Mouse (Mus musculus) liver, embryonic 14.5 days (tissue): ENCODE data around the gene Galc. TPM values are rescaled to one million over a fixed set of nuclear protein-coding genes. Genes with fewer than 3 reads are reported as not detected.
"Not testable (repeated sequence)": the region's sequence is repeated elsewhere in the genome, so short reads cannot be mapped to it uniquely, and the experiment has no call there.

ENCODE experiments used
- ATAC-seq: fragments of 200-750 bp; cut with Nextera tagmentation; 2 replicates; pipeline ENCODE4 v1.8.0; 2017; ENCODE audit warnings: moderate number of reproducible peaks, mild to moderate bottlenecking, moderate library complexity; ENCODE audit not compliant: insufficient read depth
- DNase-seq, 3 experiments: peaks; one replicate each; pipeline ENCODE4 v3.0.0-alpha.2; 2012 to 2013; ENCODE audit warnings: low read depth in 3 of 3, low spot score in 3 of 3
- H3K27ac ChIP-seq: fragments of 300-500 bp; sonication (generic); 2 replicates; pipeline ENCODE4 v1.5.1; 2014; ENCODE audit warnings: moderate library complexity, mild to moderate bottlenecking, control low read depth, inconsistent platforms
- H3K27me3 ChIP-seq: fragments of 300-500 bp; sonication (generic); 2 replicates; pipeline ENCODE4 v1.6.1; 2014; ENCODE audit warnings: mild to moderate bottlenecking, low read length, moderate library complexity; ENCODE audit not compliant: control insufficient read depth, insufficient read depth
- H3K36me3 ChIP-seq: fragments of 300-500 bp; sonication (generic); replicated peaks from 2 replicates; pipeline ENCODE4 v1.6.1; 2014; ENCODE audit warnings: low read depth; ENCODE audit not compliant: control insufficient read depth, insufficient read depth
- H3K4me1 ChIP-seq, 2 experiments: fragments of 200-500 bp in 1 of 2; fragments of 300-500 bp in 1 of 2; sonication (generic) in 1 of 2; replicated peaks; 2 replicates each; pipeline ENCODE4 v1.6.1; 2012 to 2014; ENCODE audit warnings: antibody characterized with exemption in 1 of 2, inconsistent platforms in 1 of 2, low read length in 1 of 2; ENCODE audit not compliant: control insufficient read depth in 2 of 2, insufficient read depth in 2 of 2
- H3K4me2 ChIP-seq: fragments of 300-500 bp; sonication (generic); 2 replicates; pipeline ENCODE4 v1.6.1; 2014; ENCODE audit warnings: low read depth, mild to moderate bottlenecking, control low read depth, moderate library complexity
- H3K4me3 ChIP-seq, 2 experiments: fragments of 200-500 bp in 1 of 2; fragments of 300-500 bp in 1 of 2; sonication (generic) in 1 of 2; 2 replicates each; pipeline ENCODE4 v1.5.1; 2012 to 2014; ENCODE audit warnings: low read depth in 2 of 2, low read length in 2 of 2, mild to moderate bottlenecking in 2 of 2, control low read depth in 1 of 2, inconsistent platforms in 1 of 2, moderate library complexity in 1 of 2; ENCODE audit not compliant: insufficient read depth in 1 of 2
- H3K9ac ChIP-seq: fragments of 300-500 bp; sonication (generic); replicated peaks from 2 replicates; pipeline ENCODE4 v1.6.1; 2014; ENCODE audit warnings: mild to moderate bottlenecking, control low read depth, moderate library complexity
- H3K9me3 ChIP-seq: fragments of 300-500 bp; sonication (generic); 2 replicates; pipeline ENCODE4 v1.6.1; 2016; ENCODE audit warnings: low read length, mixed read lengths; ENCODE audit not compliant: control insufficient read depth
- CTCF ChIP-seq: IDR thresholded peaks from 2 replicates; pipeline ENCODE4 v1.5.1; 2016; ENCODE audit warnings: antibody characterized with exemption, low read depth, control low read depth
- EP300 ChIP-seq: IDR thresholded peaks from 2 replicates; pipeline ENCODE4 v1.6.1; 2016; ENCODE audit warnings: antibody characterized with exemption, low read depth
- WGBS: fragments of 180-500 bp; shearing (Covaris S2); extraction: QIAGEN DNeasy Blood & Tissue Kit; methylation state at CpG from one replicate; pipeline ENCODE4 v1.1.7; 2014; ENCODE audit not compliant: insufficient replicate concordance; 5-methylcytosine and 5-hydroxymethylcytosine counted together
- polyA plus RNA-seq, 2 experiments: library from polyadenylated mRNA; depleted of rRNA in 1 of 2; stranded (reverse) in 1 of 2; unstranded in 1 of 2; fragments of >200 nt; fragmentation: Nextera tagmentation in 1 of 2; extraction: Ambion mirVana in 1 of 2; gene quantifications; 2 replicates each; pipeline versions ENCODE4 v1.2.1 to v1.2.3; 2012 to 2014

Galc gene
- polyA plus RNA-seq, 2 experiments = 2.2 to 2.4 TPM

DNA sequence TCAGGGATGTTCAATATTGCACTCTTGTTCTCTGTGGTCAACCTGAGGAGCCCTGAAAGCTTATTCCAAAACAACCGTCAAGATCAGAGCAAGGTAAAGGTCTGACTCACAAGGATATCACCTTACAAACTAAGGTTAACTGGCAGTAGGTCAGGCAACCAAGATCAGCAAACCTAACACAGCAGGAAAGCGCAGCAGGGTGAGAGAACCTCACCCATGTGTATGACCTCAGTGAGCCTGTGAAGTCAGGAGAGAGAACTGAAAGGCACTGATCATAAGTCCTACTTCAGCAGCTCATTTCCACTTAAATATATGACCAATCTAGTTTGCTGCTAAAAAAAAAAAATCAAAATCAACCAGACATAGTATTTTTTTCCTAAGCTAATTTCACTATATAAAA lies 6.8 kb downstream of the Galc start:
- Histone ChIP-seq H3K27ac (no peak overlapping the region), H3K9ac (no peak overlapping the region), H3K36me3 (no peaks in the 10 kb centered on the region), H3K27me3 (no peaks in the 10 kb centered on the region), H3K4me3 (no peak overlapping the region), H3K4me1 (no peaks in the 10 kb centered on the region; a peak in 1 of 4 replicates), H3K4me2 (no peak overlapping the region), H3K9me3 (no peaks in the 10 kb centered on the region)
- ATAC-seq = no peak
- 58% methylated on average over 2 of the region's 2 CpGs for WGBS
- no peak for TF ChIP-seq CTCF
- TF ChIP-seq EP300 = no peak
- no peak for DNase-seq

DNA sequence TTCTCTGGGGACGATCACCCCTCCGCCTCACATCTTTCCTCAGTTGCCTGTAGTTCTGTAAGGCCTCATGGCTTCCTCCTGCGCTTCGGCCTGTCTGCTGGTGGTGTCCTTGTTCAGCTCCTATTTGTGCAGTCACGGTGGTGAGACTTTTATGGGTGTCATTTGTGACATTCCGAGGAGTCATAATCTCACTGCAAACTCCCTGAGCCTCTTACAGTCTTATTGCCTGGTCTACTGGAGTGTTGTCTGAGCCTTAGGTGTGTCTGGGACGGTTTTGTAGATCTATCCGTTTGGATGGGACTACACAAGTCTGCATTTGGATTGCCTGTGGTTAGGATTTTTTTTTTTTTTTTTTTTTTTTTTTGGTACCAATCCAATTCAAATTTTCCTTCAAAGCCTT lies 8.9 kb downstream of the Galc start:
- 73% methylated on average over 8 of the region's 8 CpGs for WGBS
- no peaks in the 10 kb centered on the region for H3K9me3 ChIP-seq
- TF ChIP-seq EP300 = no peak
- no peak for TF ChIP-seq CTCF
- no peaks in the 10 kb centered on the region for H3K36me3 ChIP-seq
- no peak overlapping the region for H3K27ac ChIP-seq
- no peaks in the 10 kb centered on the region for H3K4me1 ChIP-seq
- no peak overlapping the region for H3K9ac ChIP-seq
- no peak for ATAC-seq
- H3K27me3 ChIP-seq = no peaks in the 10 kb centered on the region
- H3K4me2 ChIP-seq = no peak overlapping the region
- no peak overlapping the region for H3K4me3 ChIP-seq
- DNase-seq = no peak

DNA sequence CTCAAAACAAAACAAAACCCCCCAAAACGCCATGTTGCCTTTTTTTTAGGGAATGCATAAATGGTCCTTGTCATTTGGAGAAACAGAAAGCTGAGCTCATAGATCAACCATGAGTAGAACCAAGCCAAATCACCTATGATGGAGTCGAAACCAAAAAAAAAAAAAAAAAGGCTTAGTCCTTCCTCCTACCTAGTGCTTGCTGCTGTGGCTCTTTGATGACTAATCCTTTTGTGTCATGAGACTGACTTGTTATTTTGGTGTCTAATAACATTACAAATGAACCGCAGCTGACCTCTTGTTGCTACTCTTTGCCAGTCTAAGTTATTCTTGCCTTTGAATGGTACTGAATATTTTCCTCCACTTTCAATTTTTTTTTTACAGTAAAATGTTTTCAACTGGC lies 9.6 kb downstream of the Galc start:
- no peaks in the 10 kb centered on the region for H3K36me3 ChIP-seq
- ATAC-seq = no peak
- H3K27me3 ChIP-seq = no peaks in the 10 kb centered on the region
- no peaks in the 10 kb centered on the region for H3K9me3 ChIP-seq
- no peak overlapping the region for H3K4me3 ChIP-seq
- no peak for DNase-seq
- TF ChIP-seq EP300 = no peak
- no peak for TF ChIP-seq CTCF
- no peak overlapping the region for H3K4me2 ChIP-seq
- H3K4me1 ChIP-seq = no peaks in the 10 kb centered on the region
- H3K27ac ChIP-seq = no peak overlapping the region
- WGBS = 60% methylated on average over 3 of the region's 3 CpGs
- H3K9ac ChIP-seq = no peak overlapping the region

- WGBS = 6% methylated on average over 4 of the region's 4 CpGs
- no peak overlapping the region for H3K27ac ChIP-seq
- no peaks in the 10 kb centered on the region for H3K27me3 ChIP-seq
- H3K36me3 ChIP-seq = no peaks in the 10 kb centered on the region
- no peaks in the 10 kb centered on the region for H3K9me3 ChIP-seq
- no peak for DNase-seq
- H3K4me3 ChIP-seq = no peak overlapping the region
- TF ChIP-seq EP300 (no peak), CTCF (no peak)
- H3K9ac ChIP-seq = no peak overlapping the region
- no peak for ATAC-seq
- no peak overlapping the region for H3K4me2 ChIP-seq
- H3K4me1 ChIP-seq = no peaks in the 10 kb centered on the region
Measured at GRCm38 (mm10) chr12:98246835-98247234, 12.4 kb downstream of the Galc start.

DNA sequence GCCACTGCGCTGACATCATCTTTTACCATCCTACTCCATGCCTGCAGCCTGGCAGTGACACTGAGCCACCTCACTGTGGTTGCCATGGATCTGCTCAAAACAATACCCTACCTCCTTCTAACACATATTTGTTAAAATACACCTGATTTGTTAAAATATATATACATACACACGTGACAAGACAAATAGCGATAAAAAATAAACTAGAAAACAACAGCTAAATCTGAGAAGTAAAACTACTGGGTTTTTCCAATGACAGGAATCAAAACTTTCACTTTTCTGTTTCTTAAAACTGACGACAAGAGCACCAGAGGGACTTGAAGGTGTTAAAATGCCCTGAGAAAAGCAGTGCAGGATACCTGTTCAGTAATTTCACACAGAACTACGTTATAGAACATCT lies 14.4 kb downstream of the Galc start:
- 71% methylated on average over 5 of the region's 5 CpGs for WGBS

DNA sequence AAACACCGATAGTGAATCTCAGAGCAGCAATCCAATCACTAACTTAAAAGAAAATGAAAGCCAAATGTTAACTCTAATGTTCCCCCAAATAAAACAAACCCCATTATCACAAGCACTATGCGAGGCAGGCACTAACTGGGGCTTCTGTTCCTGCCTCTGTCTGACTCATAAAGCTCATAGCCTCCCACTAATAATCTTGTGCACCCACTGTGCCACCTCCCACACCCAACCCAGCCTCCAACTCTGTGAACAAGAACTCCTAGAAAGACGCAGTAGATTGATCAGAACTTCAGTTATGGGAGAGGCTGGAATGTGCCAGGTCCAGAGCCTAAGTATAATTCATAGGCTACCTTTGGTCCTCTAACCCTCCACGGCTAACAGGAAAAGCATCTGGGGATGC lies 15.1 kb downstream of the Galc start:
- H3K9me3 ChIP-seq = no peaks in the 10 kb centered on the region
- no peaks in the 10 kb centered on the region for H3K4me1 ChIP-seq
- H3K36me3 ChIP-seq = no peaks in the 10 kb centered on the region
- TF ChIP-seq EP300 (no peak), CTCF (no peak)
- no peak overlapping the region for H3K4me3 ChIP-seq
- no peak overlapping the region for H3K9ac ChIP-seq
- WGBS = 71% methylated on average over 4 of the region's 4 CpGs
- no peak overlapping the region for H3K4me2 ChIP-seq
- DNase-seq (no peak), ATAC-seq (no peak)
- H3K27ac ChIP-seq = no peak overlapping the region
- H3K27me3 ChIP-seq = no peaks in the 10 kb centered on the region

More for the DNA sequence above, 14.4 kb downstream of the Galc start:
- no peaks in the 10 kb centered on the region for H3K36me3 ChIP-seq
- no peak overlapping the region for H3K27ac ChIP-seq
- no peaks in the 10 kb centered on the region for H3K4me1 ChIP-seq
- H3K9ac ChIP-seq = no peak overlapping the region
- ATAC-seq (no peak), DNase-seq (no peak)
- no peaks in the 10 kb centered on the region for H3K9me3 ChIP-seq
- H3K4me2 ChIP-seq = no peak overlapping the region
- TF ChIP-seq EP300 = no peak
- TF ChIP-seq CTCF = no peak
- no peak overlapping the region for H3K4me3 ChIP-seq
- no peaks in the 10 kb centered on the region for H3K27me3 ChIP-seq

DNA sequence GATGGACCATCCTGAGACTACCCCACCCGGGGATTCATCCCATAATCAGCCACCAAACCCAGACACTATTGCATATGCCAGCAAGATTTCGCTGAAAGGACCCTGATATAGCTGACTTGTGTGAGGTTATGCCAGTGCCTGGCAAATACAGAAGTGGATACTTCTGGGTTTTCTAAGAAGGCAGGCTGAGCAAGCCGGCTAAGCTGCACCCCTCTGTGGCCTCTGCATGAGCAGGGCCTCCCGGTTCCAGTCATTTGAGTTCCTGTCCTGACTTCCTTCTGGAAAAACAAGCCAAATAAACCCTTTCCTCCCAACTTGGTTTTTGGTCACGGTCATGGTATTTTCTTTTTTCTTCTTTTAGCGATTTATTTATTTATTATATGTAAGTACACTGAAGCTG lies 20.8 kb downstream of the Galc start:
- WGBS = 44% methylated on average over 6 of the region's 6 CpGs
- not testable (repeated sequence) for H3K9me3 ChIP-seq, H3K36me3 ChIP-seq, H3K4me1 ChIP-seq, H3K27ac ChIP-seq, DNase-seq, ATAC-seq, H3K4me3 ChIP-seq, H3K27me3 ChIP-seq, H3K9ac ChIP-seq, H3K4me2 ChIP-seq
